Mouse (Mus musculus) forebrain, embryonic 10.5 days (tissue): ENCODE results near the gene Aes. TPM values are rescaled to one million over a fixed set of nuclear protein-coding genes. Genes with fewer than 3 reads are reported as not detected.
A peak's percentile ranks its signal among the peaks of the same experiment; 100 is the strongest.

Source experiments
- DNase-seq: peaks from one replicate; pipeline ENCODE4 v3.0.0-alpha.2; 2017; ENCODE audit warnings: low spot score; ENCODE audit errors: extremely low spot score
- H3K27ac ChIP-seq: fragments of 300-500 bp; sonication (generic); 2 replicates; pipeline ENCODE4 v1.5.1; 2016; ENCODE audit warnings: mild to moderate bottlenecking
- H3K27me3 ChIP-seq: fragments of 300-500 bp; sonication (generic); 2 replicates; pipeline ENCODE4 v1.6.1; 2016; ENCODE audit warnings: mild to moderate bottlenecking; ENCODE audit not compliant: poor library complexity, severe bottlenecking
- H3K36me3 ChIP-seq: fragments of 300-500 bp; sonication (generic); replicated peaks from 2 replicates; pipeline ENCODE4 v1.6.1; 2016; ENCODE audit warnings: mild to moderate bottlenecking, moderate library complexity
- H3K4me1 ChIP-seq: fragments of 300-500 bp; sonication (generic); 2 replicates; pipeline ENCODE4 v1.6.1; 2016
- H3K4me3 ChIP-seq: fragments of 300-500 bp; sonication (generic); 2 replicates; pipeline ENCODE4 v1.5.1; 2016; ENCODE audit warnings: mild to moderate bottlenecking, moderate library complexity
- H3K9me3 ChIP-seq: fragments of 300-500 bp; sonication (generic); 2 replicates; pipeline ENCODE4 v1.6.1; 2016; ENCODE audit warnings: mild to moderate bottlenecking, moderate library complexity
- WGBS: fragments of 180-500 bp; shearing (Covaris S2); methylation state at CpG from one replicate; pipeline ENCODE4 v1.1.7; 2016; 5-methylcytosine and 5-hydroxymethylcytosine counted together
- polyA plus RNA-seq: library from polyadenylated mRNA; unstranded; fragments of >200 nt; fragmentation: Nextera tagmentation; extraction: Ambion mirVana; gene quantifications from 2 replicates; pipeline ENCODE4 v1.2.1, GENCODE M21; 2016

Aes gene
- polyA plus RNA-seq, 1 experiment from 2014 or later: 276 TPM

DNA sequence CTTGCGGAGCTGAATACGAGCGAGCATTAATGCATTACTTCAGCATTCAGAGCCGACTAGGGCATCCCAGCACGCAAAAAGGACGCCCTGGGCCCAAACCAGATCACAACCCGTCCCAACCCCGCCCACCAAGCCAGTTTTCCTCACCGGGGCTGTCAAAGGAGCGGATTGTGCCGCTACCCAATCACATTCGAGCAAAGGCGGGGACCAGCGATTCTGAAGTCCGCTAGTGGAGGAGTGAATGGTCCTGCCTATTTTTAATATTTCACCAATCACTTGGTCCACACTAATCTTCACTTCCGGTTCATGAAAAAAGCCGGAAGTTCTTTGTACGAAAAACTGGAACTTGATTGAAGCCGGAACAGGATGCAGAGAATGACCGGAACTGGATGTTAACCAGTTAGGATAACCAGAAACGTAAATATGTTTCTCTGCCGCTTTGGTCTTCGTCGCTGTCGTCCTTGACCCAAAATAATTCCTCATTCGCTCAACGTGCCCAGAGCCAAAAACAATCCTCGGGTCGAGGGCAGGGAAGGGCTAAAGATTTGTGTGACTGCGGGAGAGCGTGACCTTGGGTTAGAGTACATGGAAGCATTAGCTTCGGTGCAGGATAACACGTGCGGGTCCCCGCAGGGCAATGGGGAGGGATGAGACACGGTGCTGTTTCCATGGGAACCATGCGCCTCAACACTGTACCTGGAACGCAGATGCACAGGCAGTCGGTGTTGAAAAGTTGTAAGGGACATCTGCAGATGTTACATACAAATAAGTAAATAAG is 46.9 kb downstream of the Aes start, which contains the start of gene BC025920:
Gene BC025920, plus strand, starts transcription at position 297 of the 778 bp plus-strand sequence.
- WGBS: under 1% methylated on average over 39 of the region's 39 CpGs
- Histone ChIP-seq H3K27ac (peak within 1 kb of the TSS; percentile 90), H3K36me3 (peaks cover 12% of the 10 kb centered on the region), H3K4me1 (peaks cover 43% of the 10 kb centered on the region), H3K4me3 (peak within 1 kb of the TSS; percentile 67), H3K9me3 (peaks cover 5% of the 10 kb centered on the region; the same call in 1 of the 2 replicates), H3K27me3 (peaks cover 26% of the 10 kb centered on the region)
- DNase-seq: peak; percentile 94

GRCm38 (mm10) chr10:81608308-81608707 is 49.0 kb downstream of the Aes start:
- WGBS: 86% methylated on average over 1 of the region's 1 CpGs
- Histone ChIP-seq H3K27me3 (peaks cover 10% of the 10 kb centered on the region), H3K4me1 (peaks cover 23% of the 10 kb centered on the region), H3K27ac (no peak overlapping the region), H3K4me3 (no peak overlapping the region), H3K9me3 (peaks cover 7% of the 10 kb centered on the region; the same call in 1 of the 2 replicates), H3K36me3 (peaks cover 12% of the 10 kb centered on the region)
- DNase-seq: no peak

GRCm38 (mm10) chr10:81612779-81613178 is 53.5 kb downstream of the Aes start:
- WGBS: 69% methylated on average over 3 of the region's 3 CpGs
- no peak for DNase-seq
- peaks cover 11% of the 10 kb centered on the region for H3K36me3 ChIP-seq

GRCm38 (mm10) chr10:81615486-81615885 is 56.2 kb downstream of the Aes start:
- DNase-seq: no peak
- peaks cover 8% of the 10 kb centered on the region for H3K4me1 ChIP-seq
- no peak overlapping the region for H3K4me3 ChIP-seq
- H3K27me3 ChIP-seq: no peaks in the 10 kb centered on the region
- peaks cover 7% of the 10 kb centered on the region; the same call in 1 of the 2 replicates for H3K9me3 ChIP-seq
- peaks cover 7% of the 10 kb centered on the region for H3K36me3 ChIP-seq
- no peak overlapping the region for H3K27ac ChIP-seq
- WGBS: 74% methylated on average over 6 of the region's 6 CpGs

More at GRCm38 (mm10) chr10:81612779-81613178, 53.5 kb downstream of the Aes start:
- Histone ChIP-seq H3K4me3 (no peak overlapping the region), H3K27me3 (no peaks in the 10 kb centered on the region), H3K9me3 (peaks cover 7% of the 10 kb centered on the region; the same call in 1 of the 2 replicates), H3K27ac (no peak overlapping the region), H3K4me1 (peaks cover 8% of the 10 kb centered on the region)

Other genes starting within 250 kb of the Aes start
- gene Cactin, start 238.4 kb upstream of the Aes start, polyA plus RNA-seq: 56.0 and 56.7 TPM in 2 replicates
- 2.4 and 3.0 TPM in 2 replicates for gene Tbxa2r, start 230.8 kb upstream of the Aes start, polyA plus RNA-seq
- gene Gipc3, start 216.2 kb upstream of the Aes start, polyA plus RNA-seq: not detected in 2 replicates
- gene Hmg20b, start 209.0 kb upstream of the Aes start, polyA plus RNA-seq: 101 and 108 TPM in 2 replicates
- gene Mfsd12, start 202.0 kb upstream of the Aes start, polyA plus RNA-seq: 6.7 and 7.5 TPM in 2 replicates
- gene 4930404N11Rik, start 193.7 kb upstream of the Aes start, polyA plus RNA-seq: 0.35 and 0.52 TPM in 2 replicates
- 135 and 139 TPM in 2 replicates for gene Fzr1, start 181.0 kb upstream of the Aes start, polyA plus RNA-seq
- gene Dohh, start 175.1 kb upstream of the Aes start, polyA plus RNA-seq: 96.8 and 97.9 TPM in 2 replicates
- 2.6 and 3.1 TPM in 2 replicates for gene Gm48551, start 175.0 kb upstream of the Aes start, polyA plus RNA-seq
- 0.78 and 1.4 TPM in 2 replicates for gene Gm48552, start 170.5 kb upstream of the Aes start, polyA plus RNA-seq
- 1.6 and 1.9 TPM in 2 replicates for gene Smim24, start 166.4 kb upstream of the Aes start, polyA plus RNA-seq
- 7.3 and 8.6 TPM in 2 replicates for gene Nfic, start 103.9 kb upstream of the Aes start, polyA plus RNA-seq
- 3.1 and 5.6 TPM in 2 replicates for gene Celf5, start 76.8 kb upstream of the Aes start, polyA plus RNA-seq
- 88.2 and 90.4 TPM in 2 replicates for gene Ncln, start 63.1 kb upstream of the Aes start, polyA plus RNA-seq
- 0.32 and 0.33 TPM in 2 replicates for gene S1pr4, start 59.4 kb upstream of the Aes start, polyA plus RNA-seq
- 0.84 and 1.1 TPM in 2 replicates for gene Gna15, start 35.3 kb upstream of the Aes start, polyA plus RNA-seq
- gene Gna11, start 14.3 kb upstream of the Aes start, polyA plus RNA-seq: 73.4 and 77.2 TPM in 2 replicates
- 4.1 and 4.3 TPM in 2 replicates for gene Tle2, start 15.1 kb downstream of the Aes start, polyA plus RNA-seq
- gene Tle6, start 41.6 kb downstream of the Aes start, polyA plus RNA-seq: 2.8 and 3.1 TPM in 2 replicates
- 1.6 and 2.1 TPM in 2 replicates for gene BC025920, start 46.8 kb downstream of the Aes start, polyA plus RNA-seq
- 52.5 and 55.1 TPM in 2 replicates for gene Sirt6, start 68.3 kb downstream of the Aes start, polyA plus RNA-seq
- 4.8 and 5.8 TPM in 2 replicates for gene Ankrd24, start 69.1 kb downstream of the Aes start, polyA plus RNA-seq
- 4.5 and 6.1 TPM in 2 replicates for gene Gm10778, start 89.6 kb downstream of the Aes start, polyA plus RNA-seq
- gene Zfp433, start 145.3 kb downstream of the Aes start, polyA plus RNA-seq: 16.8 and 17.3 TPM in 2 replicates
- 10.2 and 11.6 TPM in 2 replicates for gene Gm3055, start 211.7 kb downstream of the Aes start, polyA plus RNA-seq